Mouse (Mus musculus) midbrain, embryonic 14.5 days (tissue): ENCODE measurements around the gene Slc1a1. TPM values are rescaled to one million over a fixed set of nuclear protein-coding genes. Genes with fewer than 3 reads are reported as not detected.

Experiments
- ATAC-seq: fragments of 200-750 bp; cut with Nextera tagmentation; 2 replicates; pipeline ENCODE4 v1.8.0; 2017; ENCODE audit warnings: moderate number of reproducible peaks, moderate library complexity; ENCODE audit not compliant: low FRiP score, low TSS enrichment
- DNase-seq: peaks from one replicate; pipeline ENCODE4 v3.0.0-alpha.2; 2015
- H3K27ac ChIP-seq: fragments of 300-500 bp; sonication (generic); replicated peaks from 2 replicates; pipeline ENCODE4 v1.5.1; 2014; ENCODE audit warnings: mild to moderate bottlenecking, low read depth, low read length, moderate library complexity
- H3K27me3 ChIP-seq: fragments of 300-500 bp; sonication (generic); 2 replicates; pipeline ENCODE4 v1.6.1; 2014; ENCODE audit warnings: low read length, control low read depth, mixed read lengths; ENCODE audit not compliant: control insufficient read depth, insufficient read depth
- H3K36me3 ChIP-seq: fragments of 300-500 bp; sonication (generic); 2 replicates; pipeline ENCODE4 v1.6.1; 2014; ENCODE audit warnings: low read length, control low read depth; ENCODE audit not compliant: control insufficient read depth, insufficient read depth
- H3K4me1 ChIP-seq: fragments of 300-500 bp; sonication (generic); 2 replicates; pipeline ENCODE4 v1.6.1; 2014; ENCODE audit warnings: mild to moderate bottlenecking, antibody characterized with exemption, low read length, control low read depth; ENCODE audit not compliant: control insufficient read depth, insufficient read depth
- H3K4me2 ChIP-seq: fragments of 300-500 bp; sonication (generic); 2 replicates; pipeline ENCODE4 v1.6.1; 2014; ENCODE audit warnings: mild to moderate bottlenecking, low read length, moderate library complexity
- H3K4me3 ChIP-seq: fragments of 300-500 bp; sonication (generic); replicated peaks from 2 replicates; pipeline ENCODE4 v1.5.1; 2014; ENCODE audit warnings: low read depth, low read length
- H3K9ac ChIP-seq: fragments of 300-500 bp; sonication (generic); replicated peaks from 2 replicates; pipeline ENCODE4 v1.6.1; 2014; ENCODE audit warnings: mild to moderate bottlenecking, low read length, moderate library complexity
- H3K9me3 ChIP-seq: fragments of 300-500 bp; sonication (generic); 2 replicates; pipeline ENCODE4 v1.6.1; 2016; ENCODE audit warnings: low read length, control low read depth, mixed read lengths; ENCODE audit not compliant: control insufficient read depth
- WGBS: fragments of 180-500 bp; shearing (Covaris S2); extraction: QIAGEN DNeasy Blood & Tissue Kit; methylation state at CpG from one replicate; pipeline ENCODE4 v1.1.7; 2014; 5-methylcytosine and 5-hydroxymethylcytosine counted together
- polyA plus RNA-seq: library from polyadenylated mRNA; unstranded; fragments of >200 nt; fragmentation: Nextera tagmentation; extraction: Ambion mirVana; gene quantifications from 2 replicates; pipeline ENCODE4 v1.2.1, GENCODE M21; 2014

Slc1a1 gene
- polyA plus RNA-seq, 1 experiment from 2014 or later, result 19.8 TPM

DNA sequence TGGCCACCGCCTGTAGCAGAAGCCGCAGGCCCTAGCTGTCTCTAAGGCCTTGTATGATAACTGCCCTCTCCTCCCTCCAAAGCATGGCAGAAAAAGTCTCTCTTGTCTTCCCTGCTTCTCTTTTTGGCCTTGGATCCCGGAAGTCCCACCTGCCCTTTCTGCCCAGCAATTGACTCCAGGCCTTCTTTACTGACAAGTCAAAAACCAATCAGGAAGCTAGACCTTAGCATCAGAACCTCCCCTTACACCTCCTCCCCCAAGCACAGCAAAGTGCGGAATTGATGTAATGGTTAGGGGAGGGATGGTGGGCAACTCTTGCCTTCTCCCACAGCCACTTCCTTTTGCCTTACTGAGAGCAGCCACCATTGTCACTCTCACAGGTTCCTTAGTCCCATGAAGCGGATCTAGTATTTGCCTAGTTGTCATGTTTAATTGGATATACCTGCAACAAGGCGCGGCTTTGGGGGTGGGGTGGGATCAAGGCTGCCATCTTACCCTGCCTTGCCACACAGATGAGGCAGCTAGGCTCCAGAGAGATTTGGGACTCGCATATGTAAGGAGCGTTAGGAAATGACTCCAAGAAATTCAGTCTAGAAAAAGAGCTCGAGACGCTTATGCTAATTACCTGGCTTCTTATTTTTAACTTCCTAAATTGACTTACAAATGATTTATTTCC, 27.9 kb upstream of the Slc1a1 start:
- no peak overlapping the region for H3K9ac ChIP-seq
- H3K4me2 ChIP-seq, result no peak overlapping the region
- DNase-seq (no peak), ATAC-seq (no peak)
- no peaks in the 10 kb centered on the region for H3K9me3 ChIP-seq
- no peak overlapping the region for H3K4me3 ChIP-seq
- H3K4me1 ChIP-seq, result 0 out of 2 replicates have a peak, but pooled peaks cover 2% of the 10 kb centered on the region
- H3K36me3 ChIP-seq, result no peaks in the 10 kb centered on the region
- no peak overlapping the region for H3K27ac ChIP-seq
- 88% methylated on average over 11 of the region's 11 CpGs for WGBS
- no peaks in the 10 kb centered on the region for H3K27me3 ChIP-seq

DNA sequence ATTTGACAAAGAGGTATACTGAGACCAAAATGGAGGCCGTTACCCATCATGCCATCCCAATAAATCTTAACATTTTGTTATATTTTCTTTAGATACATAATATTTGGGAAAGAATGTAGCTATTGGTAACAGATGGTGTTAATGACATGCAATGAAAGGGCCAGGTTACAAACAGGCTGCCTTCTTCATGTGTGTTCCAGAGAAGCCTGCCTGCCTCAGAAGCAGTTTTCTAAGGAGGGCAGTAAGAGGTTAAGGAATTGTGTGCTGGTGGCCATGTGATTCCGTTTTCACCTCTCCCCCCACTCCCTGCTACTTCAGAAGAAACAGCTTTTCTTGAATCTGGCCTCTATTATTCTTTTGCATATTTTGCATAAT, 27.4 kb upstream of the Slc1a1 start:
- H3K4me2 ChIP-seq, result no peak overlapping the region
- H3K36me3 ChIP-seq, result no peaks in the 10 kb centered on the region
- DNase-seq (no peak), ATAC-seq (no peak)
- 57% methylated on average over 2 of the region's 2 CpGs for WGBS
- H3K9ac ChIP-seq, result no peak overlapping the region
- H3K4me1 ChIP-seq, result 0 out of 2 replicates have a peak, but pooled peaks cover 2% of the 10 kb centered on the region
- no peak overlapping the region for H3K27ac ChIP-seq
- H3K9me3 ChIP-seq, result no peaks in the 10 kb centered on the region
- no peaks in the 10 kb centered on the region for H3K27me3 ChIP-seq
- H3K4me3 ChIP-seq, result no peak overlapping the region

DNA sequence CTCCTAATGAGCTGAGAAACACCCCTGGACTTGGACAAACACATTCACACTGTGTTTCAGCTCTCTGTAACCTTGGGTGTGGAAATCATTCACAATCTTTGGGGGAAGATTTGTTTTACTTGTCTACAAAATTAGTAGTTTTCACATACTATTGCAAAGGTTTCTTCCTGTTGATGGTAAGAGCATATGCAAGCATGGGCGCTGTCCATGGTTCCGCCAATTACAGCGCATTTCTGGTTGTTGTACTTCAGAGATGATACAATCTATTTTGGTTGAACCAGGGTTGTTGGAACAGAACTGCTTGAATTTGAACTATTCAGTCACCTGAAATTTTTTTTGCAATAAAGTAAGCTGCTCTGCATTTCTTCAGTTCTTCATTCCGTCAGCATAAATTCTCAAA, 16.6 kb upstream of the Slc1a1 start:
- ATAC-seq (no peak), DNase-seq (no peak)
- H3K4me1 ChIP-seq, result no peaks in the 10 kb centered on the region
- WGBS, result 87% methylated on average over 4 of the region's 4 CpGs
- H3K36me3 ChIP-seq, result no peaks in the 10 kb centered on the region
- H3K4me3 ChIP-seq, result no peak overlapping the region
- no peak overlapping the region for H3K27ac ChIP-seq
- no peaks in the 10 kb centered on the region for H3K27me3 ChIP-seq
- H3K9ac ChIP-seq, result no peak overlapping the region
- H3K4me2 ChIP-seq, result no peak overlapping the region
- H3K9me3 ChIP-seq, result no peaks in the 10 kb centered on the region

DNA sequence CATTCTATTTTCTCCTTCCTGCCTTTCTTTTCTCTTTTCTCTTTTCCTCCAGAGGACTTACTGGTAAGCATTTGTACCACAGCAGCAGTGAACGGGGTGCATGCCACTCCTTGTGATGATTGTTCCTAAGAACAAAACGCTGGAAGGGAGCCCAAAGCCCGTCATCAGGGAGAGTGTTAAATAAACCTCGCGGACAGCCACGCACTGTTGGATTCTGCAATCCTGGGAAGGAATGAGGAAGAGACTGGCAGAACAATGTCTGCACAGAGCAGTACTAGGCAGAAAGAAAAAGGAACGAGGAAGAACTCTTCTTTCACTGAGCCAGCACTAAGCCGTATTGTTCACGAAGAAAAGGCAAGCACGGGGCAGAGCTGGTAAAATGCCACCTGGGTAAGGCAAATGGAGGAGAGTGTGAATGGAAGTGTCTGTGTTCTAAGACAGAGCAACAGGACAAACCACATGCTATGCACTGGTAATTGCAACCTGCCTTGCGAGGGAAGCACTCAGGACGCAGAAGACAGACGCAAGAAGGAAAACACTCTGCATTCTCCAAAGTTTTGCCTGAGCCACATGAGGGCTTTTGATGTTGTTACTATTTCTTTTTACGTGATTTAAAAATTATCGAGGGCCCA, 7.0 kb upstream of the Slc1a1 start:
- no peaks in the 10 kb centered on the region for H3K27me3 ChIP-seq
- DNase-seq, result peak; percentile 70
- no peak for ATAC-seq
- peak overlapping the region; percentile 41 for H3K4me2 ChIP-seq
- WGBS, result 18% methylated on average over 15 of the region's 15 CpGs
- no peak overlapping the region for H3K27ac ChIP-seq
- no peaks in the 10 kb centered on the region for H3K36me3 ChIP-seq
- no peaks in the 10 kb centered on the region for H3K9me3 ChIP-seq
- H3K9ac ChIP-seq, result peak overlapping the region; percentile 29; the same call in 1 of the 2 replicates
- H3K4me1 ChIP-seq, result peaks cover 4% of the 10 kb centered on the region; the same call in 1 of the 2 replicates
- peak overlapping the region; percentile 16 for H3K4me3 ChIP-seq

DNA sequence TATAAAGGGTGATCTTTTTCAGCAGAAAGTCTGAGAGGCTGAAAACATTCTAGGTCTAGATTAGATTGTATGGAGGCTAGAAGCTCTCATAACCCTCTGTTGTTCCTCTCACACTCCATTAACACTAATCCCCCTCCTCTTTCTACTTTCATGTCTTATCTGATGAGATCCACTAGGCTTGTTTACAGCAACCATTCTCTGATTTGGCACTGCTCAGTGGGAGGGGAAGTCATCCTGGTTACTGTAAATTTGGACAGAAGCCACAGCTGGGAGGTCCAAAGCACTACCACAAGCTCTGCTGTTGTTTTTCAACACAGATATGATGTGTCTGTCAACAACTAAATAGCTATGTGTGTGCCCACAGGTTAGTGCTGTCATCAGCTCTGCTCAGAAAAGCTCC, 3.5 kb upstream of the Slc1a1 start:
- H3K9ac ChIP-seq, result no peak overlapping the region
- ATAC-seq, result no peak
- no peak for DNase-seq

DNA sequence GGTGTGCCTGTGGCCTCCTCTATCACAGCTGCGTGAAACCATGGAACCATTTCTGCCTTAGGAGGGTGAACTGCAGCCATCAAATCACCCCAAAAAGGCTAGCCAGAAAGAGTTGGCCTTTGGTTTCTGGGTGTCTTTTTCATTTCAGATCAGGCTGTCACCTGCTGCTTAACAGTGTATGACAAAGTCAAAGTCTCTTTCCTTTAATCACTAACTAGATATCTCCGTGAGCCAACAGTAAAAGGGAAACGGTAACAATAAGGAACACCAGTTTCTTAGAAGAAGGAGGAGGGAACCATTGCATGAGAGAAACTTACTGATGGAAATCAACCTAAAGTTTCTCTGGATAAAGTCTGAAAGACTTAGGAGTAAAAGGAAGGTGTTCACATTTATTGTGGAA, 2.2 kb upstream of the Slc1a1 start:
- WGBS, result 93% methylated on average over 3 of the region's 3 CpGs
- H3K27ac ChIP-seq, result no peak overlapping the region
- ATAC-seq (no peak), DNase-seq (no peak)
- H3K9me3 ChIP-seq, result no peaks in the 10 kb centered on the region
- no peaks in the 10 kb centered on the region for H3K27me3 ChIP-seq
- H3K4me1 ChIP-seq, result peaks cover 6% of the 10 kb centered on the region; the same call in 1 of the 2 replicates
- H3K9ac ChIP-seq, result no peak overlapping the region
- no peaks in the 10 kb centered on the region for H3K36me3 ChIP-seq
- H3K4me3 ChIP-seq, result no peak overlapping the region
- no peak overlapping the region for H3K4me2 ChIP-seq

More for the DNA sequence above, 3.5 kb upstream of the Slc1a1 start:
- Histone ChIP-seq H3K4me1 (peaks cover 6% of the 10 kb centered on the region; the same call in 1 of the 2 replicates), H3K27ac (no peak overlapping the region), H3K4me3 (no peak overlapping the region), H3K4me2 (no peak overlapping the region), H3K36me3 (no peaks in the 10 kb centered on the region), H3K27me3 (no peaks in the 10 kb centered on the region), H3K9me3 (no peaks in the 10 kb centered on the region)

DNA sequence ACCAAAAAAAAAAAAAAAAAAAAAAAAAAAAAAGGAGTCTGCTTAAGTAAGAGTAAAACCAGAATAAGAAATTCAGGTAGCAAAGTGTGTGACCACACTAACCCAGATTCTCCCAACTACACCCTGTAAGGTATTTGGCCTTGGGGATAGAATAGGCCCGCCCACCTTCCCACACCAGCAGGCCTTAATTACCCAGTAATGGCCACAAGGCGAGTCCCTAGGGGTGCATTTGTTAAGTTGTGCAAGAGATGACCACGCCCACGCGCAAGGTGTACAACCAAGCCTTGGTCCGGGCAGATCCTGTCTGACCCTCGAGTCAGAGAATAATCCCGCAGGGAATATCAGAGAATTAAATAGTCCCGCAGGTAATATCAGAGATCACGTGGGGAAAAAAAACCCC, 461 bp upstream of the Slc1a1 start:
- 0 out of 2 replicates have a peak, but pooled peaks cover 2% of the 10 kb centered on the region for H3K4me1 ChIP-seq
- ATAC-seq (no peak; the same call in 1 of the 2 replicates), DNase-seq (peak; percentile 67)
- no peaks in the 10 kb centered on the region for H3K27me3 ChIP-seq
- peak overlapping the region; percentile 86 for H3K4me2 ChIP-seq
- H3K4me3 ChIP-seq, result peak overlapping the region; percentile 65
- WGBS, result 11% methylated on average over 10 of the region's 10 CpGs
- peak overlapping the region; percentile 71; the same call in 1 of the 2 replicates for H3K27ac ChIP-seq
- no peaks in the 10 kb centered on the region for H3K9me3 ChIP-seq
- H3K9ac ChIP-seq, result peak overlapping the region; percentile 62
- H3K36me3 ChIP-seq, result no peaks in the 10 kb centered on the region

DNA sequence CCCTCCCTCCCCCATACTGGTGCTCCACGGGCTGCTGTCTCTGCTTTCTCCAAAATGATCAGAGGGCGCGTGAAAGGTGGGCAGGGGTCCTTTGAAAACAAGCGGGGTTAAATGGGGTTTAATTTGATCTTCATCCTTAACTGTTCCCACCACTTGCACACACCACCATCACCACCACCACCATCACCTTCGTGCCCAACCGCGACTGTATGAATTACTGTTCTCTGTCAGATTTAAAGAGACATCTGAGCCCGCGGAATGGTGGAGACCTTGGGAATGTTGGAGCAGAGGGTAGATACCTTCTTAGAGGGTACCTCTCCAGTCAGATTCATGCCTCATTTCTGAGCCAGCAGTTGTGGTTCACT, 633 bp downstream of the Slc1a1 start:
- H3K27ac ChIP-seq, result peak overlapping the region; percentile 71; the same call in 1 of the 2 replicates
- peak; percentile 32; the same call in 1 of the 2 replicates for ATAC-seq
- whole genome bisulfite sequencing, result 15% methylated on average over 9 of the region's 9 CpGs
- H3K27me3 ChIP-seq, result no peaks in the 10 kb centered on the region
- 0 out of 2 replicates have a peak, but pooled peaks cover 2% of the 10 kb centered on the region for H3K4me1 ChIP-seq
- H3K36me3 ChIP-seq, result no peaks in the 10 kb centered on the region
- peak overlapping the region; percentile 65 for H3K4me3 ChIP-seq
- H3K9ac ChIP-seq, result peak overlapping the region; percentile 62
- H3K4me2 ChIP-seq, result peak overlapping the region; percentile 86
- DNase-seq, result peak; percentile 44
- H3K9me3 ChIP-seq, result no peaks in the 10 kb centered on the region

DNA sequence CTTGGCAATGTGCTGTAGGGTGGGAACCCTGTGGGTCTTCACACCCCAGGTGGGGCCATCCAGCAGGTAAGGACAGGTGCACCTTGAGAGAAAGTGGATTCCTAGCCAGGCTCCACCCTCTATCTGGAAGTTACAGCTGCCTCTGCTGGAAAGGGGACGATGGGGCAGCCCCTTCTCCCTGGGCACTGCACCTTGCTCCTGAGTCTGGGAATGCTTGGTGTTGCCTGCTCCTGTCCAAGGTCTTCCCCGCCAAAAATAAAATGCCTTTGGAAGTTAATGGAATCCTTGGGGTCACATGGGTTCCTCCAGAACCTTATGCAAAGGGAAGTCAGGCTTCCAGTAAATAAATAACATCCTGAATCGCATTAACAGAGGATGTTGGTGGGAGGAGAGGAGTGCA, 1.3 kb downstream of the Slc1a1 start:
- Histone ChIP-seq H3K36me3 (no peaks in the 10 kb centered on the region), H3K9ac (no peak overlapping the region), H3K4me1 (0 out of 2 replicates have a peak, but pooled peaks cover 2% of the 10 kb centered on the region), H3K9me3 (no peaks in the 10 kb centered on the region), H3K4me3 (peak overlapping the region; percentile 65), H3K4me2 (peak overlapping the region; percentile 86), H3K27ac (no peak overlapping the region), H3K27me3 (no peaks in the 10 kb centered on the region)
- ATAC-seq (no peak), DNase-seq (no peak)
- 57% methylated on average over 3 of the region's 3 CpGs for WGBS
